Mouse (Mus musculus) erythroblast, embryonic 14.5 days (primary cell): ENCODE results near the gene Ptpn13.

Source experiments
- GATA1 ChIP-seq: IDR thresholded peaks from 2 replicates; pipeline ENCODE4 v1.6.1; 2012; ENCODE audit warnings: low read length, inconsistent platforms, mixed read lengths
- TAL1 ChIP-seq: IDR thresholded peaks from 3 replicates; pipeline ENCODE4 v1.6.1; 2012; ENCODE audit warnings: low read length, inconsistent platforms, mixed read lengths

- TF ChIP-seq TAL1, result no peak
- TF ChIP-seq GATA1, result no peak
Measured at GRCm38 (mm10) chr5:103472670-103473069, 47.7 kb downstream of the Ptpn13 start.
